Mouse (Mus musculus) small intestine, adult 2 months (tissue): ENCODE measurements around the gene Bst1.

Experiments used
- CTCF ChIP-seq: fragments of 200-500 bp; IDR thresholded peaks from 2 replicates; pipeline ENCODE4 v1.5.1; 2012; ENCODE audit warnings: low read depth, mild to moderate bottlenecking, control low read depth, inconsistent platforms, low read length, moderate library complexity, mixed read lengths; ENCODE audit not compliant: insufficient replicate concordance, insufficient read length; ENCODE audit errors: extremely low read depth
- POLR2A ChIP-seq: fragments of 200-500 bp; IDR thresholded peaks from 2 replicates; pipeline ENCODE4 v1.6.1; 2012; ENCODE audit warnings: low read depth, mild to moderate bottlenecking, control low read depth, inconsistent platforms, low read length, moderate library complexity

- no peak for TF ChIP-seq POLR2A
- no peak for TF ChIP-seq CTCF
Measured at GRCm38 (mm10) chr5:43868253-43868652, 49.6 kb downstream of the Bst1 start, which contains the start of gene Cd38.
